ENCODE assay signal across 11 mouse cellular contexts in genomic region chr3:51963891-51964593, GRCm38 (mm10).
DNase-seq lines count a peak whose midpoint lies in the region; ATAC-seq lines count a peak whose summit lies in the region.
"Had no signal": no experiment of that assay in that cellular context is flagged by ENCODE, and none has a peak within 500 bp of the region (broad histone marks: within the 10 kb centered on the region; RNA-seq: fewer than 3 reads in every experiment).

No protein-coding gene starts in this region.

- H3K4me2 ChIP-seq in lung, embryonic 16.5 days (ENCODE audit: low read depth, low read length) = no peak overlapping the region
- H3K4me2 ChIP-seq in forebrain, embryonic 13.5 days = peak overlapping the region; percentile 29
- H3K4me2 ChIP-seq in limb, embryonic 12.5 days = no peak overlapping the region
- H3K4me2 ChIP-seq in stomach, embryonic 15.5 days = no peak overlapping the region

- ATAC-seq in lung, embryonic 16.5 days (ENCODE audit: low read depth) = peak; percentile 63
- ATAC-seq in forebrain, embryonic 13.5 days = peak; percentile 83
- ATAC-seq in limb, embryonic 12.5 days (ENCODE audit: insufficient number of reproducible peaks, insufficient read depth, low FRiP score, low TSS enrichment, low read depth) = no peak
- ATAC-seq in stomach, embryonic 15.5 days (ENCODE audit: insufficient read depth, low FRiP score, low read depth) = peak; percentile 70; the same call in 1 of the 2 replicates
- no peak for ATAC-seq in inflammation-experienced regulatory T-cells, adult 6 months

- WGBS in lung, embryonic 16.5 days = 11% methylated on average over 4 of the region's 4 CpGs
- WGBS in forebrain, embryonic 13.5 days = 13% methylated on average over 4 of the region's 4 CpGs
- WGBS in limb, embryonic 12.5 days = 27% methylated on average over 4 of the region's 4 CpGs
- 18% methylated on average over 4 of the region's 4 CpGs for WGBS in stomach, embryonic 15.5 days

- H3K27ac ChIP-seq in lung, embryonic 16.5 days (ENCODE audit: low read length) = no peak overlapping the region
- peak overlapping the region; percentile 83 for H3K27ac ChIP-seq in forebrain, embryonic 13.5 days
- H3K27ac ChIP-seq in limb, embryonic 12.5 days = no peak overlapping the region
- no peak overlapping the region for H3K27ac ChIP-seq in stomach, embryonic 15.5 days
- H3K27ac ChIP-seq: gastrocnemius, adult 2 months had no signal

- DNase-seq in lung, postnatal 4 days = no peak
- no peak for DNase-seq in gastrocnemius, postnatal 25 days
- no peak for DNase-seq in layer of hippocampus, adult 18-20 months (ENCODE audit: low spot score in 2 of 2)
- DNase-seq: cerebellum, adult 18-20 months; gastrocnemius, adult 2 months; right cerebral cortex, postnatal 25 days had no signal

- H3K9me3 ChIP-seq in lung, embryonic 16.5 days (ENCODE audit: control insufficient read depth, low read length) = no peaks in the 10 kb centered on the region
- no peaks in the 10 kb centered on the region for H3K9me3 ChIP-seq in forebrain, embryonic 13.5 days (replicated peaks)
- no peaks in the 10 kb centered on the region for H3K9me3 ChIP-seq in limb, embryonic 12.5 days
- no peaks in the 10 kb centered on the region for H3K9me3 ChIP-seq in stomach, embryonic 15.5 days

- H3K36me3 ChIP-seq in lung, embryonic 16.5 days (ENCODE audit: control insufficient read depth, insufficient read depth, low read length) = no peaks in the 10 kb centered on the region
- no peaks in the 10 kb centered on the region for H3K36me3 ChIP-seq in forebrain, embryonic 13.5 days (ENCODE audit: poor library complexity, severe bottlenecking)
- H3K36me3 ChIP-seq in limb, embryonic 12.5 days = no peaks in the 10 kb centered on the region
- H3K36me3 ChIP-seq in stomach, embryonic 15.5 days = no peaks in the 10 kb centered on the region

- H3K4me3 ChIP-seq in lung, embryonic 16.5 days (ENCODE audit: low read length) = no peak overlapping the region
- H3K4me3 ChIP-seq in forebrain, embryonic 13.5 days = no peak overlapping the region
- H3K4me3 ChIP-seq in limb, embryonic 12.5 days (replicated peaks) = no peak overlapping the region
- no peak overlapping the region for H3K4me3 ChIP-seq in stomach, embryonic 15.5 days (replicated peaks)
- H3K4me3 ChIP-seq: gastrocnemius, adult 2 months had no signal

- H3K9ac ChIP-seq in lung, embryonic 16.5 days (ENCODE audit: low read length) = peak overlapping the region; percentile 41; the same call in 1 of the 2 replicates
- H3K9ac ChIP-seq in forebrain, embryonic 13.5 days = peak overlapping the region; percentile 58
- H3K9ac ChIP-seq in limb, embryonic 12.5 days (replicated peaks) = 0 out of 2 replicates have a peak overlapping the region, but pooled peaks have one; percentile 8
- H3K9ac ChIP-seq in stomach, embryonic 15.5 days = no peak overlapping the region

- no peaks in the 10 kb centered on the region for H3K27me3 ChIP-seq in lung, embryonic 16.5 days (ENCODE audit: control insufficient read depth, insufficient read depth, low read depth, low read length)
- no peaks in the 10 kb centered on the region for H3K27me3 ChIP-seq in forebrain, embryonic 13.5 days
- no peaks in the 10 kb centered on the region for H3K27me3 ChIP-seq in limb, embryonic 12.5 days
- H3K27me3 ChIP-seq in stomach, embryonic 15.5 days (replicated peaks) = no peaks in the 10 kb centered on the region

- H3K4me1 ChIP-seq in lung, embryonic 16.5 days (replicated peaks; ENCODE audit: control insufficient read depth, insufficient read depth, low read length) = peaks cover 28% of the 10 kb centered on the region
- peaks cover 34% of the 10 kb centered on the region for H3K4me1 ChIP-seq in forebrain, embryonic 13.5 days
- H3K4me1 ChIP-seq in limb, embryonic 12.5 days (replicated peaks) = peaks cover 35% of the 10 kb centered on the region
- peaks cover 17% of the 10 kb centered on the region for H3K4me1 ChIP-seq in stomach, embryonic 15.5 days

Comparison
In these comparisons a context has a peak if more than half of its experiments do, and no peak if none do; other contexts are left out.
1. ATAC-seq: peak in lung, embryonic 16.5 days (single experiment), forebrain, embryonic 13.5 days (single experiment) and stomach, embryonic 15.5 days (single experiment); none in limb, embryonic 12.5 days (single experiment) and inflammation-experienced regulatory T-cells, adult 6 months (single experiment).